Mouse (Mus musculus) adrenal gland, adult 8-10 months (tissue): Measurements from ENCODE around the gene Krtcap3. TPM values are rescaled to one million over a fixed set of nuclear protein-coding genes. Genes with fewer than 3 reads are reported as not detected.

ENCODE experiments used
- DNase-seq: peaks from one replicate; pipeline ENCODE4 v3.0.0; 2022
- total RNA-seq, 4 experiments: library from RNA; stranded (reverse); gene quantifications; 2 replicates each; pipeline ENCODE4 v1.2.4; 2022

The Krtcap3 gene
- total RNA-seq, 4 experiments from 2014 or later, result 3.8 to 9.2 (median 4.6) TPM

DNA sequence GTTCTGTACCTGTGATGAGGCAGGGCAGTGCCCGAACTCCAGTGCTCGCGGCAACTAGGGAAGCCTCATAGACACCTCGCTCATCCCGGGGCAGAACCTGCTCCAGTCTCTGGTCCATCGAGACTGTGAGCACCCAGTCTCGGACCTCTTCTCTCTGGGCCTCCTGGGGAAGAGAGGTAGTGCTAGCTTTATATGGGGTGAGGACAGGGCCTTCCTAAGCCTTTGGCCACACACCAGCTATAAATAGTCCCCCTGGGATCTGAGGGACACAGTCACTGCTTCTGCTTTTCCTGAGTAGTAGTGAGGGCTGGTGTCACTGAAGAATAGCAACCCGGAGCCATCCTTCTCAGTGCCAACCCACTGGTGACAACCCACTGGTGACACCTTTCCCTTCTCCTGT lies 2.3 kb downstream of the Krtcap3 start:
- DNase-seq, result no peak

DNA sequence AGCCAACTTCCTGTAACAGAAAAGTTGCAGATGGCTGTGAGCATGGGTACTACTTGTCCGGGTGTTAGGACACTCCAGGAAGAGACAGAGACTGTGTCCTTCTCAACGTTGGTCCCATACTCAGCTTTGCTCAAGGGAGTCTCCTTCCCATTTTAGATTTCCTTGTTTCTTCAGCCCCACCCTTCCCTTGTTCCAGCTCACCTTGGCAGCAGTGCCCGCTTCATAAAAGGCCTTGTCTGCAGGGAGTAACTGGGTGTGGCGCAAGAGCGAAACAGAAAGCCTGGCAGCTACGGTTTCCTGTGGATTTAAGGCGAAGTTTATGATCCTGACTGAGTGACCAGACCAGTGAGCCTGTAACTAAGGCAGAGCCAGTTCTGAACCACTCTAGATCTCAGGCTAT lies 3.0 kb downstream of the Krtcap3 start:
- DNase-seq, result peak; percentile 37

GRCm38 (mm10) chr5:31254901-31255300 lies 3.4 kb downstream of the Krtcap3 start:
- no peak for DNase-seq

GRCm38 (mm10) chr5:31255381-31255780 lies 3.9 kb downstream of the Krtcap3 start:
- DNase-seq, result no peak

DNA sequence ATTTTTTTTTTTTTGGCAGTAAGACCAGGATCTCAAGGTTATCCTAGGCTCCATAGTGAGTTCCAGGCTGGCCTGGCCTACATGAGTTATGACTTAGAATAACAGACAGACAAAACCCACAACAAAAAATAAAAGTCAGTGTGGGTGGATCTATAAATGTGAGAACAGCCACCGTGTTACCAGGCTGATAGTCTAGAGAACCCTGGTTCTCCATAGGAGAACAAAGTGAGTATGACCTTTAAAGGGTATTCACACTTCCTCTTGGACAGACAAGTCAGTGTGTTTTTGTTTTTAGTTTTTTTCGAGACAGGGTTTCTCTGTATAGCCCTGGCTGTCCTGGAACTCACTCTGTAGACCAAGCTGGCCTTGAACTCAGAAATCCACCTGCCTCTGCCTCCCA lies 4.5 kb downstream of the Krtcap3 start:
- DNase-seq, result no peak

GRCm38 (mm10) chr5:31257616-31258015 lies 6.1 kb downstream of the Krtcap3 start:
- no peak for DNase-seq

DNA sequence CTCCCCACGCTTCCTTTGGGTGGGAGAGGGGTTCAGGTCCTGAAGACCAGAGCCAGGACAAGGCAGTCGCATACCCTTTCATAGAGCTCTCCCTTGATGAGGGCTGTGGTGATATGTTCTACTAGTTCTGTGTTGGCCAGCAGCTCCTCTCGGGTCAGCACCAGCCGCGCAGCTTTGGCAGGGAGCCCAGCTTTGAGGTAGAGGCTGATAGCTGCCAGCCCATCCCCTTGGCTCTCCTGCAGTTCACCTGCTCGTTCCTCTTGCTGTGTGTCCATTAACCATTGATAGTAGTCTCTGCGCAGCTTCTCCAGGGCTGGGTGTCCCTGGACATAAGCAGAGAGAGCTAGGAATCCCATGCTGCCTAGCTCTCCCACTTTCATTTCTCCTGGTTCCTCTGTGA lies 14.6 kb downstream of the Krtcap3 start:
- no peak for DNase-seq

GRCm38 (mm10) chr5:31267686-31268085 lies 16.2 kb downstream of the Krtcap3 start:
- DNase-seq, result no peak

GRCm38 (mm10) chr5:31273018-31273417 lies 21.5 kb downstream of the Krtcap3 start:
- no peak for DNase-seq

DNA sequence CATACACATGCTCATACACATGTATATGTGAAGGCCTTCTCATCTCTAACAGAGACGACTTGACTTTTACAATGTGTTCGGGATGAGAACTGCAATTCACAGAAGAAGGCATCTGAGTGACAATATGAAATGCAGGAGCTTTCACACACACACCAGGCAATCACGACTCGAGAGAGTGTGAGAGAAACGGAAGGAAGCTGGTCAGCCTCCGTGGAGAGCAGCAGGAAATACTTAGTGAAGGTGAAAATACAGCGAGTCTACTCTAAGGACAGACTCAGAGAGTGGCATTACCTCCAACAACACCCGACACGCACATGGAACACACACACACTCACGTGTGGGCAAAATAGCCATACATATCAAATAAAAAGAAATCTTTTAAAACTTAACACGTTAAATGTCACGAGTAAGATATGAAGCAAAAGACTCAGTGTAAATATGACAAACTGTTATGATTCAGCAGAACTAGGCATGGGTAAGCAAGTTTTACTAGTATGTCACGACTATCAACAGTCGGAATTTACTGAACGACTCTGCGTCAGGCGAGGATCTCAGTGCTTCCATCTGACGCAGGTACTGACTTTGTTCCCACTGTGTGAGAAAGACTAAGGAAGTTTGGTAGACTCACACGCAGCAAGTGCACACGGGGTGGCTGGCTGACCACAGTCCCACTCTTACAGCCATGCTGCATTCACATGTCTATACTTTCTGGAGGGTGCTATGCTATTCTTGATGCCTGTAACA lies 27.9 kb downstream of the Krtcap3 start:
- no peak for DNase-seq

GRCm38 (mm10) chr5:31288225-31288624 lies 36.7 kb downstream of the Krtcap3 start:
- DNase-seq, result no peak

DNA sequence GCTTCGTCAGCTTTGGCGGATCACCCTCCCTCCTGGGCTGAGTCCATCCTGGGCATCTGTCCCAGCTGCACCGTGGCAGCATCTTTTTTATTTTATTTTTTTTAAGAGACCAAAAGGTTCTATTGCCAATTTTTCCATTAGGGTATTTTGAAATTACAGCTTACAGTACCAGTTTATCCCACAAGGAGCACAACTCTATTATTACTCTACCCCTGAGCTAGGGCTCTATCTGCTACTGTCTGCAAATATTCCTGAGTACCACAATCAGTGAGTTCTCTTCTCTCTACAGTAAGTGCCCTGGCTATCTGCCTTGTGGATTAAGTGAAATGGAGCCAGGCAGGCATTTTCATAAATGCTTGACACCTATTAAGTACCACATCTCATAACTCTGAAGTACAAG lies 37.2 kb downstream of the Krtcap3 start:
- no peak for DNase-seq

- DNase-seq, result no peak
These were observed 38.2 kb downstream of the Krtcap3 start for GRCm38 (mm10) chr5:31289626-31290230.

DNA sequence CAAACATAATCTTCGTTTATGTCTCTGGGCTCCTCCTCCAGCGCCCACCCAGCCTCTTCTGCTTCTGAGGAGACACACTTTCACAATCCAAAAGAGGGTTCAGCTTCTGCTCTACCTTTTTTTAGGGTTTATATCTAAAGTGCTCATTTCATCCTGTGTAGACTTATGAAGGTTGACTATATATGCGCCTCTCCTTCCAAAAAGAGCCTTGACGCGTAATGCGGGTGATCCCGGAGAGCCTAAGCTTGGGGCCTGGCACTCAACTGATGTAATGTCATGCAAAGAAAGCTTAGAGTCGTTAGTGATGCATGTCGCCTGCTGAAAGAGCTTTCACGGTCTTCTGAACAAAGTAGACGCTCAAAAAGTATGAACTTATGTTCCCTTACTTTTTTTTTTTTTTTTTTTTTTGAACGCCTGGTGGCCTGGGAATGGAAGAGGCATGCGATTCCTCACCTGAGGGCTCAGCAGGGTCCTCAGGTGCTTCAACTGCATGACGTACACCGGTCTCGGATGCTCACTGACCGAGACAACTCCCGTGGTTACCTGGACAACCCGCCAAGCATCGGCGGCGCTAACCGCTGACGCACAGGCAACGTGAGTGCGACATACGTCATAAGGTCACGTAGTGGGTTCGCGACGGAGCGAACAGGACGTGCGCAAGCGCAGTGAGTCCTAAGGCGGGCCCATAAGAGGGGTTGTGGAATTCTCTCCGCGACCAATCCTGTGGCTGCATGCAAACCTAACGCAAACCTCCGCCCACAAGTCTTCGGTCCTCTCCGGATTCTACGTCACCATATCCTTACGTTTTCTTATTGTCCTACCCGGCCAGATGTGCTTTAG lies 39.2 kb downstream of the Krtcap3 start, which contains the start of gene Ift172:
Gene Ift172, minus strand, starts transcription at position 596 of the 840 bp plus-strand sequence.
- DNase-seq, result peak; percentile 97

- DNase-seq, result no peak
These were observed 39.8 kb downstream of the Krtcap3 start for GRCm38 (mm10) chr5:31291361-31291688.

- no peak for DNase-seq
These were observed 43.6 kb downstream of the Krtcap3 start for GRCm38 (mm10) chr5:31294964-31295605.

GRCm38 (mm10) chr5:31295606-31296141 lies 44.2 kb downstream of the Krtcap3 start, which contains the start of gene Fndc4:
TSS of gene Fndc4 (minus strand) at chr5:31296080.
- no peak for DNase-seq

DNA sequence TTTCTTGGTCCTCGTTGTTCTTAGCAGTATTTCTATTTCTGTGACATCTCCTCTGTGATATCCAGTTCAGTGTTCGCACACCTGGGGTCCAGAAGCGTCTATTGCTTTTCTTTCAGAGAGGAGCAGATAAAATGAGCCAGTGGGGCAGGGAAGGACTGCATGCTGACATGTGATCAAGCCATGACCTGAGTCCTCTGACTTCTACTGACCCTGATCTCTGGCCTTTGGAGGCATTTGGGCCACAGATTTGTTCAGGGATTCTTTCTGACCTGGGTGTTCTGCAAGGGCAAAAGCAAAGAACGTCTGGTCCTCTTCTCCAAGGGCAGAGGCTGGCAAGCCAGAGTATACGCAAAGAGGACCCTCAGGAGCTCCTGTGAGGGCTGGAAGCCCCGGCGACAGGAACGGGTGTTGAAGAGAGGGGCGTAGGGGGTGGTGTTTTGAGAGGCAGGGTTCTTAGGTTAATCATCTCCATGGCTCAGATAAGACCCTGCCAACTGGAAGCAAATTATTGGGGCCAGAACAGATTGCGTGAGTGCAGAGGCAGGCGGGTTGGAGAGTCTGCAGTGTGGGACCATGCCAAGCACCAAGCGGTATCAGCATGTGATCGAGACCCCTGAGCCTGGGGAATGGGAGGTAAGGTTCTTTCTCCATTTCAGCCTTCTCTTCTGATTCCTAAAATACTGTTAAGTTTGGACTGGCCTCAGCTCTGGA lies 45.7 kb downstream of the Krtcap3 start, which contains the start of gene Gckr:
Gene Gckr, plus strand, starts transcription at position 397 of the 711 bp plus-strand sequence.
- no peak for DNase-seq

GRCm38 (mm10) chr5:31297981-31298380 lies 46.5 kb downstream of the Krtcap3 start:
- no peak for DNase-seq

GRCm38 (mm10) chr5:31298486-31298885 lies 47.0 kb downstream of the Krtcap3 start:
- DNase-seq, result no peak

- DNase-seq, result no peak
These were observed 50.4 kb downstream of the Krtcap3 start for GRCm38 (mm10) chr5:31301866-31302265.
